Mouse (Mus musculus) small intestine, adult 2 months (tissue): ENCODE measurements at regions not wholly inside any gene's neighbourhood (a gene's known extent, or its start where the extent isn't known, plus 50 kb on each side); places are given as distances from the start of the nearest gene placed in this dataset.

Experiments used
- CTCF ChIP-seq: fragments of 200-500 bp; IDR thresholded peaks from 2 replicates; pipeline ENCODE4 v1.5.1; 2012; ENCODE audit warnings: low read depth, mild to moderate bottlenecking, control low read depth, inconsistent platforms, low read length, moderate library complexity, mixed read lengths; ENCODE audit not compliant: insufficient replicate concordance, insufficient read length; ENCODE audit errors: extremely low read depth
- POLR2A ChIP-seq: fragments of 200-500 bp; IDR thresholded peaks from 2 replicates; pipeline ENCODE4 v1.6.1; 2012; ENCODE audit warnings: low read depth, mild to moderate bottlenecking, control low read depth, inconsistent platforms, low read length, moderate library complexity

DNA sequence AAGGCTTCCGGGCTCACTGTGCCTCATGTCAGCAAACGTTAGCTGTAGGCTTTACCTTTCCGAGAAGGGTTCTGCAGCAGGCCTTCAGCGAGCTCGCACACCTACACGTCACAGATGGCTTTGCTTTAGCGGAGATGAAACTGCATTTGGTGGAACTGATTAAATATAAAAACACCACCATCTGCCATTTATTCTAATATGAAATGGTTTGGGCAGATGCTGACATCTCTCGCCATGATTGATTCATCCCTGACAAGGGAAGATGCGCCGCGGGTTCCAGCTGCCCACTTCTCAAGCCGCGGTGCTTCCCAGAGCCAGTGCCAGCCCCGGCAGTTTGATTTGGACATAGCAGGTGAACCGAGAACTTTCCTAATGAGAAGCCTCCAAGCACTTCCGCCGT is 247.4 kb upstream of the Id2 start:
- TF ChIP-seq POLR2A (no peak), CTCF (no peak)
